Mouse (Mus musculus) thymus, postnatal 0 days (tissue): ENCODE results near the gene Chrm3. TPM values are rescaled to one million over a fixed set of nuclear protein-coding genes. Genes with fewer than 3 reads are reported as not detected.

Experiments
- DNase-seq: peaks from one replicate; pipeline ENCODE4 v3.0.0-alpha.2; 2015; ENCODE audit warnings: low spot score
- polyA plus RNA-seq: library from polyadenylated mRNA; unstranded; fragments of >200 nt; fragmentation: Nextera tagmentation; extraction: Ambion mirVana; gene quantifications from 2 replicates; pipeline ENCODE4 v1.2.1, GENCODE M21; 2015

The Chrm3 gene
- polyA plus RNA-seq, 1 experiment from 2014 or later, result 0.16 TPM

DNA sequence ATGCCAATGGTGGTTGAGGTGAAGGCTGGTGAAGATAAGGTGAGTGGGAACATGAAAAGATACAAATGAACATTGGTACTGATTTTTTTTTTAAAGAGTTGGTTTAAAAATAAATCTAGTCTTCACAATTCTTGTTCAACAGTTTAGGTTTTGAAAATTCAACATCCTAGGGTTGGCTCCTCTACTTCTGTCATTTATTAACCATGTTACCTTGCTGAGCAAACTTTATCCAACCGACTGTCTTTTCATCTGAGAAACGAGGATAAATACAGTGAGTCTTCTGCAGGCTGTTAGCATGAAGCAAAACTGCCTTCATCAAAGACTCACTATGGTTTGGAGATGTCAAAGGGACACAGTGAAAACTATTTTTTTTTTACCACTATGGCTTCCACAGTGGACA is 123.0 kb downstream of the Chrm3 start:
- no peak for DNase-seq

- DNase-seq, result no peak
These were observed 124.4 kb downstream of the Chrm3 start for GRCm38 (mm10) chr13:10236279-10236678.

GRCm38 (mm10) chr13:10235391-10236169 is 125.1 kb downstream of the Chrm3 start:
- no peak for DNase-seq

GRCm38 (mm10) chr13:10220403-10220802 is 140.2 kb downstream of the Chrm3 start:
- DNase-seq, result no peak

- DNase-seq, result no peak
These were observed 148.5 kb downstream of the Chrm3 start for GRCm38 (mm10) chr13:10212112-10212511.

GRCm38 (mm10) chr13:10210522-10211244 is 150.0 kb downstream of the Chrm3 start:
- no peak for DNase-seq

DNA sequence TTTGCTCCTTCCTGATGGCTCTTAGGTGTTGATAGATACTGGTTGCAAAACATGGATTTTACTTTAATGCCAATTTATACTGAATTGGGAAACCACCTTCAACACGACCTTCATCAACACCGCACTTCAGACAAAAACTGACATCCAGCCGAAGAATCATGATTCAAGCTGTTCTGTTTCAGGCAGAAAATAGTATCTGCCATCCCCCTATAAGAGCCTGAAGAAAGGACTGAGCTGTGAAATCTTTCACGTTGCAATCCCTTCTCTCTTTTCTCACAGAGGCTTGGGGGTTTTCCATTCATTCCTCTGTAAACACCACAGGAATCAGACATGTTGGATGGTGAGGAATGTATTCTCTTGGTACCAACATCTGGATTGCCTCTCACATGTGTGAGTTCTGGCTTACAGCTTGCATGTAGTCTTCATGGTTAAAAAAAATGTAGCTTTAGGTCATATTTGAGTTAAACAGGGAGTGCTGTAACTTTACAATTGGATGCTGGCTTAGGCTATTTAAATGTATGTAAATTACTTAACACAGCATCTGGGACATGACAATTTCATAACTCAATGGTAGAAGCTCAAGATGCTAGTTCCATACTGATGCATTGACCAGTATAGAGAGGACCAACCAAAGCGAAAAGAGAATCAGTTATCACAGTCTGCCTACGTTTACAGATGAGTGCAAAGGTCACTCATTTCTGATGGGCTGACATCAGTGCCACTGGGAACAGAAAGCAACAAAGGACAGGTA is 161.3 kb downstream of the Chrm3 start:
- DNase-seq, result no peak

DNA sequence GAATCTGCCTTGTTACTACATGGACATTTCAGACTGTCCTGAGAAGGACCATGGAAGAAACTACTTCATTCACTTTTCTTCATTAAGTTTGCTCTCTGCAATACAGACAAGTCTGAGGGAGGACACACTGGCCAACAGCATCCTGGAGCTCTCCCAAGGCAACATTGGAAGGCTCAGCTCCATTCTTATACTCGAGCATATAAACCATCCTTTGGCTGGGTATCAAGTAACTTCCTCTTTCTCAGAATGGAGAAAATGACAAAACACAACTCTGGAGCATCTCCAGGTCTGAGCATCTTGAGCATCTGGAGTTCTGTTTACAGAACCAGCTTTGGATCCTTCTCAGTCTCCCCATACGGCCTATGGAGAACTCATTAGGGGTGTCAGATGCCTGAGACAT is 170.8 kb downstream of the Chrm3 start:
- DNase-seq, result no peak

- no peak for DNase-seq
These were observed 172.7 kb downstream of the Chrm3 start for GRCm38 (mm10) chr13:10187926-10188325.

GRCm38 (mm10) chr13:10183837-10184236 is 176.8 kb downstream of the Chrm3 start:
- DNase-seq, result no peak

- DNase-seq, result no peak
These were observed 177.9 kb downstream of the Chrm3 start for GRCm38 (mm10) chr13:10182756-10183155.

DNA sequence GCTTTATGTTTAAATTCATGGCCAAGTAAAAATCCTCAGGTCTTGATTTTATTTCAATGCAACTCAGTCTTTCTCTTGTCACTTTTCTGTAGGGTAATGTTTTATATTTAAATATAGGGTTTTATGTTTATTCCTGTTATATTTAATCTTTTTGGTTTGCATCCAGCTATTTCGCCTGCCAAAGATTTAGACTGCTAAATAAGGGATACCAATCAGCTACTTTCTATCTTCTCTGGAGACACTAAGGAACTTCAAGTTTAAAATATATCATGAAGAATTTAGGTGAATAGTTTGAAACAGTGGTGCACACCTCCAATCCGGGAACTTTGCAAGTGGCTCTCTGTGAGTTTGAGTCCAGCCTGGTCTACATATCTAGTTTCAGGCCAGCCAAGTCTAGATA is 190.1 kb downstream of the Chrm3 start:
- DNase-seq, result no peak

- no peak for DNase-seq
These were observed 197.3 kb downstream of the Chrm3 start for GRCm38 (mm10) chr13:10163354-10163753.

- DNase-seq, result no peak
These were observed 203.2 kb downstream of the Chrm3 start for GRCm38 (mm10) chr13:10157496-10157895.

DNA sequence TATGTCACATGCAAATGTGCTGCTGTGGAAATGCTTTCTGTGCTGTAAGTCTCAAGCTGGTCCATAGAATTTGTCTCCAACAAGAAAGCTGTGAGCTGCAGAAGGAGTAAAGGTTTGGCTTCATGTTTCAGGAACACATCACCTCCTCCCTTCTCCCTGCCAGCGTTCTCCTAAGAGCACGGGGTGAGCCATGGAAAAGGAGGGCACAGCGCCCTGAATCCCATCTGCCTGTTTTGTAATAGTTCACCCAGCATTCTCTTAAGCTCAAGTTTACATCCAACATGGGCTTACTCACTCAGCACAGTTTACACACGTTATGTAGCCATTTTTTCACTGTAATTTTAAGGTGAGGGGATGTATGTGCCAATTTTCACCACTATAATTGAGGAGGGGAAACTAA is 220.1 kb downstream of the Chrm3 start:
- DNase-seq, result no peak

DNA sequence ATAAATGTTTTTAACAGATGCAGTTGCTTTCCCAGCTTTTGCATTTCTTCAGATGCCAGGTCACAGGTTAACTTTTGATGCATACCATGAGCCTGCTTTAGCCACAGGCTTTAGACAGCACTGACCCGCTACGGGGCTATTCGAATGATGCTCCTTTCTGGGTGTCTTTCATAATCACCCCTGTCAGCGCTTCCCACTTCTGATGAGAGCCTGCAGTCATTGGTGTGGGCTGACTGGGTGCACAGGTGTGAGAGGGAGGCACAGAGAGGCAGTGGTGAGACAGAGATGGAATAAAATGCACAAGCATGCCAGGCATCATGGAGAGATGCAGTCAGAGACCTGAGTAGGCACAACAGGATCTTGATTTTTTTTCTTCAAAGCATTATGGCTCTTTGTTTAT is 221.8 kb downstream of the Chrm3 start:
- no peak for DNase-seq

DNA sequence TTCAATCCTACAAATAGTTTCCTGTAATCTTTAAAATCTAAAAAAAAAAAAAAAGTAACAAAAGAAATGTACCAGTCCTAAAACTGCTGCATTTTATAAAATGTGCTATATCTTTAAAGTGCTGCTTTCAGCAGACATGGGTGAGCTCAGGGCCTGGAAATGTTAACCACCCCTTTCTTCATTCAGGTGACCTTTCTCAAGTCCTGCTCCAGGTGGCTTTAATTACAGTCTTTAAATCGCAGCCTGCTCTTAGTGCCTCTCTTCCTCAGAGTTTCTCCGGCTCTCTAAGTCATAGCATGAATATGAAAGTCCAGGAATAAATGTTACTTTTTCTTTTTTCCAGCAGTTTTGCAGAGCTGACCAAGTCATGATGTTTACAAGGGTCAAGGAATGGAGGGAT is 229.6 kb downstream of the Chrm3 start:
- DNase-seq, result no peak

DNA sequence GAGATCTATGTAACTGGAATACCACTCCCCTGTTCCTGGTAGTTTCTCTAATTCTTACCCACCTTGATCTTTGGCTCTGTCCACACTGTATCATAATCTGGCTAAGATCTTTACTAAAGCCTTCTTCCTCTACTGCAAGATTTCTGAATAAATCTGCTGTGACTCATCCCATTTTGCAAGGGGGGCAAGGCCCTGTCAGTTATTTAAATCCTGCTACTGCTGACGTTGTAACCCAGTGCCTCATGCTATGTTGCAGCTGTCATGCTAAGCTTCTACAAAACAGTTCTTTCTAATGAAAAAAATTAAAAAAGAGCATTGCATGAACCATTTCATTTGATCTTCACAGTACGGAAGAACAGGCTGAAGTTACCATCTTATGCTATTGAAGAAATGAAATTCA is 248.4 kb downstream of the Chrm3 start:
- DNase-seq, result no peak

- DNase-seq, result no peak
These were observed 251.1 kb downstream of the Chrm3 start for GRCm38 (mm10) chr13:10109542-10109941.

DNA sequence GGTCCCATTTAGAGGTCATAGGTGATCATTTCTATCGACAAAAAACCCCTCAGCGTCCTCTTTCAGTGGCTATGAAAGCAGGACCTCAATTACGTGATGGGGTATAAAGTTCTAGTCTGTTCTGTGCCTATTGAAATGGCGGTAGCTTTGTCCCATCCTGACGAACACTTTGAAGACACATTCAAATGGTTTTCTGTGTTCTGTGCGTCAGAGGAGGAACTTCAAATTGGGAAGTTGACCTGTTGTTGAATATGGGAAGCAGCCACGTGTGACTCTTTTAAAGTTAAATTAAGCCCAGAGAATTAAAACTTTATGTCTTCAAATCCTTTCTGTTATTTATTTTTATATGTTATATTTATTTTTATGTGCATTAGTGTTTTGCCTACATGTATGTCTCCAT is 253.3 kb downstream of the Chrm3 start:
- no peak for DNase-seq

DNA sequence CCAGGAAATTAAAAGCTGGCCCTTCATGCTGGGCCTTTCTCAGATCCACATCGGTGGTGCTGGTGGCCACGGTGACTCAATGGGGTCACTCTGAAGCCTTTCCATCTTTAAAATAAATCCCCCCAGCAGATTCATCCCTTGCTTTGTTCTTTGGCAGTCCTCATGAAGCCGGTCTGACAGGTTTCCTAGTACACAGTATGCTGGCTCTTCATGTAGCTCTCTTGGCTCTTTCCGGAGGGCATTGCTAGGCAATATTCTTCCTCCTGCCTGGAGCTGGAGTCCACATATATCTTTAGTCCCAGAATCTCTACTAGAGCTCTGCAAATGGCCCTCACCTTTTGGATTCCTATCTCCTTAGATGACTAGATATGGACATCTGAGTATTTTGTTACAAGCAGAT is 269.9 kb downstream of the Chrm3 start:
- no peak for DNase-seq

- DNase-seq, result no peak
These were observed 274.3 kb downstream of the Chrm3 start for GRCm38 (mm10) chr13:10086336-10086735.
